Mouse (Mus musculus) kidney, postnatal 36 days (tissue): ENCODE results near the gene Siae.

Experiments
- DNase-seq, 2 experiments: peaks; one replicate each; pipeline ENCODE4 v3.0.0; 2021 to 2022; ENCODE audit warnings: mixed read lengths in 2 of 2

Siae gene

DNA sequence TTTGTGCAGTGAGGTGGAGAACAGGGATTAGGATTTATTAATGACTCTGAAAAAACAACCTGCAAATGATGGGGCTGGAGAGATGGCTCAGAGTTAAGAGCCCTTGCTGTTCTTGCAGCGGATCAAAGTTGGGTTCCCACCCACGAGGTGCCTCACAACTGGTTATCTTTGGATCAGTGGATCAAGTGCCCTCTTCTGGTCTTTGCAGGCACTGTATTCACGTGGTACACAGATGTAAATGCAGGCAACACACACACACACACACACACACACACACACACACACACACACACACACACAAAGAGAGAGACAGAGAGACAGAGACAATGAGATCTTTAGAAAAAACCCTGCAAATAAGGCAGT, 132.4 kb downstream of the Siae start:
- DNase-seq = peak in 1 of 2 experiments; percentile 1

DNA sequence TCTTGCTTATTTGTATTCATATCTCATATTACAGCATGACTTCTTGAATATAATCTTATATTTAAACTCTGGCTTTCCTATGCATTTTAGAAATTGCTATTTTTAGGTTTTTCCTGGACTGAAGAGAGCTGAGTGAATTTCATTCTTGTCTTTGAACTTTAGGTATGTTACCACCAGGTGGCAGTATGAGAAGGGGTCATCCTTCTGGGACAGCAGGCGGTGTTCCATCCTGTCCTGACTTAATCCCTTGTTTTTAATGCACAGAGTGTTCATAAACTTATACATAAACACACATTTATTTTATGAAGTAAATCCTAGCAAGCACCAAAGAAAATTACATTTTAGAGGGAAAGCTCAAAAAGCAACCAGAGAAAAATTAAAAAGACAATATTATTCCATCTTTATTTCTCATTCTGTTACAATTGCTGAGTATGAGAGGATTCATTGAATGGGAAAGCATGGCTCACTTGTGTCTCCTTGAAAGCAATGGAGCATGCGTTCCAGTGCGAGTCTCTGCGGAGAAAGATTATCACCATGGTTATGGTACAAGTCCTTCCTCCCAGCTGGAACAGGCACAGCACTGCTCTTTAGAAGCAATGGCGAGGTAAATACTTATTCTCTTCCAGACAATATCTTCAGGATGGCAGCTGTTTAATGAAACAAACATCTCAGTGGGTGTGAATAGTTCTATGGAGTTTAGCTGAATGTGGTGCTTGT, 134.6 kb downstream of the Siae start:
- peak; percentile 4 to 27 for DNase-seq
